Mouse (Mus musculus) G1E (cell line): Measurements from ENCODE around the gene Mbd4. TPM values are rescaled to one million over a fixed set of nuclear protein-coding genes. Genes with fewer than 3 reads are reported as not detected.

Experiments used
- ATAC-seq: 2 replicates; pipeline ENCODE4 v1.8.0; 2016; ENCODE audit warnings: mild to moderate bottlenecking; ENCODE audit not compliant: insufficient number of reproducible peaks, poor library complexity, low FRiP score, severe bottlenecking; ENCODE audit errors: extremely low read depth
- DNase-seq: peaks from one replicate; pipeline ENCODE4 v3.0.0; 2012; ENCODE audit warnings: low spot score
- H3K27me3 ChIP-seq: 2 replicates; pipeline ENCODE4 v1.6.1; 2012; ENCODE audit warnings: mild to moderate bottlenecking, low read length, inconsistent platforms; ENCODE audit not compliant: insufficient read depth
- H3K36me3 ChIP-seq: replicated peaks from 2 replicates; pipeline ENCODE3; 2012; ENCODE audit warnings: mild to moderate bottlenecking, inconsistent platforms
- H3K4me1 ChIP-seq: 2 replicates; pipeline ENCODE4 v1.6.1; 2012; ENCODE audit warnings: low read depth, low read length, inconsistent platforms, mixed read lengths; ENCODE audit not compliant: insufficient read depth
- H3K4me3 ChIP-seq: 2 replicates; pipeline ENCODE4 v1.5.1; 2012; ENCODE audit warnings: low read depth, mild to moderate bottlenecking, inconsistent platforms, low read length, moderate library complexity, mixed read lengths
- H3K9me3 ChIP-seq: replicated peaks from 2 replicates; pipeline ENCODE4 v1.6.1; 2012; ENCODE audit warnings: inconsistent platforms
- CTCF ChIP-seq: IDR thresholded peaks from 2 replicates; pipeline ENCODE4 v1.5.1; 2012; ENCODE audit warnings: low read depth, low read length, inconsistent platforms, mixed read lengths
- GATA1 ChIP-seq: IDR thresholded peaks from 2 replicates; pipeline ENCODE4 v1.6.1; 2012; ENCODE audit warnings: borderline replicate concordance, low read length, inconsistent platforms, mixed read lengths
- GATA2 ChIP-seq: IDR thresholded peaks from 2 replicates; pipeline ENCODE4 v1.6.1; 2012; ENCODE audit warnings: low read depth, low read length, inconsistent platforms, borderline replicate concordance
- POLR2AphosphoS5 ChIP-seq: IDR thresholded peaks from 2 replicates; pipeline ENCODE4 v1.6.1; 2012; ENCODE audit warnings: low read depth, low read length, inconsistent platforms; ENCODE audit not compliant: insufficient replicate concordance
- TAL1 ChIP-seq: conservative IDR thresholded peaks from 2 replicates; pipeline ENCODE4 v1.6.1; 2012; ENCODE audit warnings: low read depth, low read length, inconsistent platforms, mixed read lengths
- polyA plus RNA-seq: library from polyadenylated mRNA; stranded (reverse); fragments of >175 nt; gene quantifications from 2 replicates; pipeline ENCODE4 v1.2.3, GENCODE M21; 2012
- total RNA-seq, 2 experiments: library from RNA; stranded (forward) in 1 of 2; stranded (reverse) in 1 of 2; fragments of 200-1000 nt in 1 of 2; fragments of >200 nt in 1 of 2; fragmentation: Nextera tagmentation in 1 of 2; gene quantifications; 2 replicates each; pipeline ENCODE4 v1.2.3; 2014 to 2017

The Mbd4 gene
- total and polyA plus RNA-seq, 3 experiments: 1.7 to 25.8 (median 20.1) TPM

GRCm38 (mm10) chr6:115896346-115896745 is 43.2 kb upstream of the Mbd4 start:
- H3K36me3 ChIP-seq: no peaks in the 10 kb centered on the region
- no peak overlapping the region for H3K4me3 ChIP-seq
- TF ChIP-seq GATA1: no peak
- no peak for TF ChIP-seq CTCF
- no peak for TF ChIP-seq POLR2AphosphoS5
- no peak for TF ChIP-seq GATA2
- no peak for TF ChIP-seq TAL1
- H3K9me3 ChIP-seq: no peaks in the 10 kb centered on the region
- ATAC-seq (no peak), DNase-seq (no peak)
- H3K27me3 ChIP-seq: no peaks in the 10 kb centered on the region
- no peaks in the 10 kb centered on the region; the same call in 1 of the 2 replicates for H3K4me1 ChIP-seq

GRCm38 (mm10) chr6:115892363-115892762 is 39.2 kb upstream of the Mbd4 start:
- Histone ChIP-seq H3K9me3 (no peaks in the 10 kb centered on the region), H3K4me1 (no peaks in the 10 kb centered on the region; the same call in 1 of the 2 replicates), H3K4me3 (no peak overlapping the region), H3K36me3 (peaks cover 3% of the 10 kb centered on the region), H3K27me3 (no peaks in the 10 kb centered on the region)
- no peak for TF ChIP-seq CTCF
- TF ChIP-seq GATA2: no peak
- TF ChIP-seq TAL1: no peak
- TF ChIP-seq POLR2AphosphoS5: no peak
- TF ChIP-seq GATA1: no peak
- no peak for DNase-seq
- ATAC-seq: no peak

GRCm38 (mm10) chr6:115891497-115892061 is 38.4 kb upstream of the Mbd4 start:
- TF ChIP-seq CTCF: no peak
- TF ChIP-seq POLR2AphosphoS5: no peak
- no peak for TF ChIP-seq GATA2
- no peak for TF ChIP-seq TAL1
- no peak for TF ChIP-seq GATA1
- Histone ChIP-seq H3K9me3 (no peaks in the 10 kb centered on the region), H3K36me3 (peaks cover 7% of the 10 kb centered on the region), H3K4me3 (no peak overlapping the region), H3K27me3 (no peaks in the 10 kb centered on the region), H3K4me1 (peaks cover 6% of the 10 kb centered on the region)
- no peak for DNase-seq
- no peak for ATAC-seq

GRCm38 (mm10) chr6:115891061-115891460 is 37.9 kb upstream of the Mbd4 start:
- no peak overlapping the region for H3K4me3 ChIP-seq
- ATAC-seq (no peak), DNase-seq (no peak)
- H3K36me3 ChIP-seq: peaks cover 7% of the 10 kb centered on the region
- TF ChIP-seq GATA1 (no peak), TAL1 (no peak), GATA2 (no peak), CTCF (no peak), POLR2AphosphoS5 (no peak)
- H3K4me1 ChIP-seq: peaks cover 8% of the 10 kb centered on the region
- H3K9me3 ChIP-seq: no peaks in the 10 kb centered on the region
- no peaks in the 10 kb centered on the region for H3K27me3 ChIP-seq

- H3K27me3 ChIP-seq: no peaks in the 10 kb centered on the region
- peaks cover 8% of the 10 kb centered on the region for H3K4me1 ChIP-seq
- no peak for TF ChIP-seq GATA2
- no peak for TF ChIP-seq TAL1
- no peak for TF ChIP-seq POLR2AphosphoS5
- TF ChIP-seq CTCF: no peak
- TF ChIP-seq GATA1: no peak
- peaks cover 7% of the 10 kb centered on the region for H3K36me3 ChIP-seq
- ATAC-seq (no peak), DNase-seq (no peak)
- H3K4me3 ChIP-seq: no peak overlapping the region
- no peaks in the 10 kb centered on the region for H3K9me3 ChIP-seq
Measured at GRCm38 (mm10) chr6:115890601-115891000, 37.4 kb upstream of the Mbd4 start.

- no peaks in the 10 kb centered on the region for H3K9me3 ChIP-seq
- DNase-seq (no peak), ATAC-seq (no peak)
- TF ChIP-seq POLR2AphosphoS5: no peak
- peak; percentile 47; the same call in 1 of the 2 replicates for TF ChIP-seq CTCF
- no peak overlapping the region for H3K4me3 ChIP-seq
- peaks cover 8% of the 10 kb centered on the region for H3K4me1 ChIP-seq
- peaks cover 7% of the 10 kb centered on the region for H3K36me3 ChIP-seq
- H3K27me3 ChIP-seq: no peaks in the 10 kb centered on the region
Measured at GRCm38 (mm10) chr6:115888296-115888695, 35.1 kb upstream of the Mbd4 start.
